Mouse (Mus musculus) G1E (cell line): ENCODE data around the gene Spats1.

Source experiments
- CTCF ChIP-seq: IDR thresholded peaks from 2 replicates; pipeline ENCODE4 v1.5.1; 2012; ENCODE audit warnings: low read depth, low read length, inconsistent platforms, mixed read lengths
- GATA1 ChIP-seq: IDR thresholded peaks from 2 replicates; pipeline ENCODE4 v1.6.1; 2012; ENCODE audit warnings: borderline replicate concordance, low read length, inconsistent platforms, mixed read lengths

- TF ChIP-seq CTCF (no peak), GATA1 (no peak)
Observed at GRCm38 (mm10) chr17:45470726-45471125, 4.5 kb downstream of the Spats1 start.
